Mouse (Mus musculus) CH12.LX (cell line): ENCODE measurements around the gene Unkl. TPM values are rescaled to one million over a fixed set of nuclear protein-coding genes. Genes with fewer than 3 reads are reported as not detected.

Source experiments
- DNase-seq: peaks from one replicate; pipeline ENCODE4 v3.0.0-alpha.2; 2013; ENCODE audit errors: extremely low read depth
- H3K27ac ChIP-seq: 2 replicates; pipeline ENCODE4 v1.5.1; 2012; ENCODE audit warnings: low read depth, mild to moderate bottlenecking, control low read depth, moderate library complexity; ENCODE audit not compliant: insufficient read depth
- H3K27me3 ChIP-seq: replicated peaks from 2 replicates; pipeline ENCODE3; 2012; ENCODE audit warnings: inconsistent platforms
- H3K36me3 ChIP-seq, 2 experiments: replicated peaks in 1 of 2; 2 replicates each; pipeline versions ENCODE3 to v1.6.1; 2012; ENCODE audit warnings: inconsistent platforms in 1 of 2, low read length in 1 of 2, mild to moderate bottlenecking in 1 of 2, mixed read lengths in 1 of 2, moderate library complexity in 1 of 2; ENCODE audit not compliant: control insufficient read depth in 1 of 2, insufficient read depth in 1 of 2
- H3K4me1 ChIP-seq, 2 experiments: 2 replicates each; pipeline ENCODE4 v1.6.1; 2012; ENCODE audit warnings: inconsistent platforms in 1 of 2, moderate library complexity in 1 of 2; ENCODE audit not compliant: insufficient read depth in 2 of 2, control insufficient read depth in 1 of 2
- H3K4me2 ChIP-seq: 2 replicates; pipeline ENCODE4 v1.6.1; 2012; ENCODE audit warnings: low read depth, mild to moderate bottlenecking, control low read depth; ENCODE audit not compliant: poor library complexity, insufficient read depth, severe bottlenecking
- H3K4me3 ChIP-seq, 3 experiments: fragments of 150-350 bp in 1 of 3; sonication (generic) in 1 of 3; replicated peaks in 1 of 3; 2 replicates each; pipeline versions ENCODE3 to v1.5.1; 2011 to 2012; ENCODE audit warnings: low read depth in 2 of 3, low read length in 2 of 3, mild to moderate bottlenecking in 2 of 3, moderate library complexity in 2 of 3, control low read depth in 1 of 3, improper control_type of control experiment in 1 of 3, inconsistent platforms in 1 of 3, mixed read lengths in 1 of 3; ENCODE audit not compliant: poor library complexity in 1 of 3
- H3K79me2 ChIP-seq: replicated peaks from 2 replicates; pipeline ENCODE4 v1.6.1; 2012; ENCODE audit warnings: mild to moderate bottlenecking, moderate library complexity; ENCODE audit not compliant: control insufficient read depth, poor library complexity, insufficient read depth, severe bottlenecking; ENCODE audit errors: extremely low read depth
- H3K9ac ChIP-seq: 2 replicates; pipeline ENCODE4 v1.6.1; 2012; ENCODE audit warnings: low read depth, mild to moderate bottlenecking, control low read depth, moderate library complexity; ENCODE audit not compliant: insufficient read depth
- H3K9me3 ChIP-seq: replicated peaks from 2 replicates; pipeline ENCODE3; 2012; ENCODE audit warnings: low read length, inconsistent platforms, mixed read lengths
- CHD1 ChIP-seq: IDR thresholded peaks from 2 replicates; pipeline ENCODE4 v1.6.1; 2012; ENCODE audit warnings: low read depth, low read length, improper control_type of control experiment, inconsistent platforms
- ELF1 ChIP-seq: IDR thresholded peaks from 2 replicates; pipeline ENCODE4 v1.6.1; 2014; ENCODE audit warnings: low read depth, mild to moderate bottlenecking, inconsistent platforms, low read length, improper control_type of control experiment
- EP300 ChIP-seq: IDR thresholded peaks from 2 replicates; pipeline ENCODE4 v1.6.1; 2011; ENCODE audit warnings: low read length, improper control_type of control experiment
- ETS1 ChIP-seq: conservative IDR thresholded peaks from 2 replicates; pipeline ENCODE4 v1.6.1; 2012; ENCODE audit warnings: low read depth, mild to moderate bottlenecking, inconsistent platforms, low read length, improper control_type of control experiment, moderate library complexity
- HCFC1 ChIP-seq: IDR thresholded peaks from 2 replicates; pipeline ENCODE4 v1.6.1; 2012; ENCODE audit warnings: low read depth, mild to moderate bottlenecking, inconsistent platforms, low read length, improper control_type of control experiment
- KAT2A ChIP-seq: IDR thresholded peaks from 2 replicates; pipeline ENCODE4 v1.6.1; 2012; ENCODE audit warnings: low read length, improper control_type of control experiment, inconsistent platforms; ENCODE audit not compliant: insufficient replicate concordance
- MAFK ChIP-seq: IDR thresholded peaks from 2 replicates; pipeline ENCODE4 v1.6.1; 2011; ENCODE audit warnings: low read length, improper control_type of control experiment; ENCODE audit not compliant: insufficient replicate concordance
- POLR2AphosphoS2 ChIP-seq: IDR thresholded peaks from 2 replicates; pipeline ENCODE4 v1.6.1; 2011; ENCODE audit warnings: low read depth, low read length, improper control_type of control experiment
- SIN3A ChIP-seq: IDR thresholded peaks from 2 replicates; pipeline ENCODE4 v1.6.1; 2012; ENCODE audit warnings: low read length, improper control_type of control experiment, inconsistent platforms
- SMC3 ChIP-seq: IDR thresholded peaks from 2 replicates; pipeline ENCODE4 v1.6.1; 2011; ENCODE audit warnings: low read depth, low read length, improper control_type of control experiment
- USF1 ChIP-seq: IDR thresholded peaks from 2 replicates; pipeline ENCODE4 v1.6.1; 2014; ENCODE audit warnings: low read depth, mild to moderate bottlenecking, inconsistent platforms, low read length, improper control_type of control experiment
- USF2 ChIP-seq: conservative IDR thresholded peaks from 2 replicates; pipeline ENCODE4 v1.6.1; 2011; ENCODE audit warnings: low read depth, low read length, improper control_type of control experiment
- ZKSCAN1 ChIP-seq: IDR thresholded peaks from 2 replicates; pipeline ENCODE4 v1.6.1; 2012; ENCODE audit warnings: low read depth, inconsistent platforms, low read length, improper control_type of control experiment, borderline replicate concordance
- dilution Hi-C: fragments of 300-500 bp; cut with MboI; formaldehyde crosslinking; loops from 2 replicates; pipeline ENCODE4 v1.14.3; 2020; ENCODE audit warnings: low sequenced_read_pairs; ENCODE audit not compliant: extremely low pct_unique_long_range_greater_than_20kb, extremely low pct_ligation_motif_present
- in situ Hi-C: fragments of 300-500 bp; cut with MboI; formaldehyde crosslinking; loops from 3 replicates; pipeline ENCODE4 v1.14.3; 2019; ENCODE audit warnings: low sequenced_read_pairs, low pct_ligation_motif_present, low pct_unique_long_range_greater_than_20kb, mixed read lengths
- polyA plus RNA-seq: library from polyadenylated mRNA; unstranded; fragments of >175 nt; gene quantifications from 2 replicates; pipeline ENCODE4 v1.2.1, GENCODE M21; 2012; ENCODE audit warnings: low read depth; ENCODE audit not compliant: insufficient read length
- total RNA-seq, 2 experiments: library from RNA; depleted of rRNA; stranded (reverse); fragments of 300-350 nt in 1 of 2; fragments of >200 nt in 1 of 2; gene quantifications; 2 replicates each; pipeline ENCODE4 v1.2.3; 2012 to 2014

Gene Unkl
- total and polyA plus RNA-seq, 3 experiments: 12.0 to 17.2 (median 14.3) TPM

DNA sequence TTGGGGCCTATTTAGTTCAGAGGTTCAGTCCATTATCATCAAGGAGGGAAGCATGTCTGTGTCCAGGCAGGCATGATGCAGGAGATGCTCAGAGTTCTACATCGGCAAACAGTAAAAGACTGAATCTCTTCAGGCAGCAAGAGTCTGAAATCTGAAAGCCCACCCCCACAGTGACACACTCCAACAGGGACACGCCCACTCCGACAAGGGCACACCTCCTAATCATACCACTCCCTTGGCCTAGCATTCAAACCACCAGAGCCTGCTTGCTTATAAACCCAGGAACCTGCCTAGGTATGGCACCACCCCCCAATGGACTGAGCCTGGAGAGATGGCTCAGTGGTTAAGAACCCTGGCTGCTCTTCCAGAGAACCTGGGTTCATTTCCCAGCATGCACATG, 27.2 kb downstream of the Unkl start:
- DNase-seq: no peak
- in situ Hi-C loops: no loop called here
- Histone ChIP-seq H3K79me2 (no peaks in the 10 kb centered on the region), H3K4me3 (no peak overlapping the region), H3K36me3 (peaks cover 58 to 86% of the 10 kb centered on the region in 2 experiments), H3K4me1 (peaks cover 4 to 19% of the 10 kb centered on the region in 2 experiments; a peak in 2 of 4 replicates), H3K9me3 (no peaks in the 10 kb centered on the region), H3K9ac (no peak overlapping the region), H3K4me2 (no peak overlapping the region), H3K27ac (no peak overlapping the region), H3K27me3 (no peaks in the 10 kb centered on the region)
- TF ChIP-seq ELF1 (no peak), SMC3 (no peak), HCFC1 (no peak), EP300 (no peak), KAT2A (no peak)
- dilution Hi-C loops: no loop called here

DNA sequence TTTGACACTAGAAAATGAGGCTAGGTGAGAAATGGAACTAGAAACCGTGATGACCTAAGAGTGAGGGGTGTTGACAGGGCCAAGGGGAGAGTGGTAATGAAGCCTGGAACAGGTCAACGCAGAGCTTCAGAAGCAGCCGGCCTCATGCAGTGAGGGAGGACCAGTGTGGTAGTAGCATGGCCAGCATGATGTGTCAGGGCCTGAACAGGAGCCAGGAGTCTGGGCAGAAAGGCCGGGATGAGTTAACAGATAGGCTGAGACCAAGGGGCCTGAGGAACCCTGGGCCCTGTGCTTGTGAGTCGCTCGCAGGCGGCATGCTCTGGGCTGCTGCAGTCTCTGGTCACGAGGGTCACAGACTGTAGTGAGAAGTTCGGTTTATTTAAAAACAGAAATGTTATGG, 30.8 kb downstream of the Unkl start:
- in situ Hi-C loops: no loop called here
- Histone ChIP-seq H3K9ac (no peak overlapping the region), H3K36me3 (peaks cover 37 to 64% of the 10 kb centered on the region in 2 experiments), H3K9me3 (no peaks in the 10 kb centered on the region), H3K4me3 (no peak overlapping the region), H3K27ac (no peak overlapping the region), H3K27me3 (no peaks in the 10 kb centered on the region), H3K4me1 (peaks cover 12 to 29% of the 10 kb centered on the region in 2 experiments), H3K79me2 (peaks cover 6% of the 10 kb centered on the region; the same call in 1 of the 2 replicates), H3K4me2 (no peak overlapping the region)
- no peak for DNase-seq
- no peak for TF ChIP-seq USF1
- dilution Hi-C loops: no loop called here

DNA sequence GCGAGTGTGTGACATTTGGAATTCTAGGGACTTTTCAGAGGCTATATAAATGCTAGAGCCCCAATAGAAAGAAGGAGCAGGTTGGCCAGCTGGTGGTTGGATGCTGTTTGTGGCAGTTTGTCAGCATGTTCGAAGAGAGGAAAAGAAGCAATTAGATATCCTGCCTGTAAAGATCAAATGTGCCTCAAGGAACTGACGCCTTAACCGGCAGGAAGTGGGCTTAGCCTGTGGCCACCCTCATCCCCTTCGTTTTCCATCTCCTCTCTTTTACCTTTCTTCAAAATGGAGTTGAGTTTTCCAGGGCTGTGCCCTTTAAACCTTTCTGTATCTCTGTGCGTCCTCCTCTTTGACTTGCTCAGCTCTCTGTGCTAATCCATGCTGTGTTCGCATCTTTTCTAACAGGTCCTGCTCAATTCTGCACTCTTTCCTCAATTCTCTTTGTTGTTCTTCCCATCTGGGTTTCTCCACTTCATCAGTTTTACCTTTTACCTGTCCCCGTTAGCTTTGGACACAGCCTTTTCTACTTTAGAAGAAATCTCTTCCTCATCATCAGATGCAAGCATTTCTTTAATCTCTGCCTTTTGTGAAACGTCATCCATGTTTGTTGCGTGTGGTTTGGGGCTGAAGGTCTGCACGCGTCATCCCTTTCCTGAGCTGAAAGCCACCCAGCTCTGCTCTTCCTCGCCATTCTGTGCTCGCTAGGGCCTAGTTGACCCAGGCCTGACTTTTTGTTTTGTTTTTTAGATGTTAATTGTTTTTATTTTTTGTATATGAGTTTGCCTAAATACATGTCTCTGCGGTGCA, 31.5 kb downstream of the Unkl start:
- Histone ChIP-seq H3K36me3 (peaks cover 29 to 57% of the 10 kb centered on the region in 2 experiments), H3K79me2 (peaks cover 6% of the 10 kb centered on the region; the same call in 1 of the 2 replicates), H3K4me2 (no peak overlapping the region), H3K27ac (no peak overlapping the region)
- DNase-seq: no peak
- dilution Hi-C loops: no loop called here
- no peak for TF ChIP-seq ZKSCAN1
- no peak for TF ChIP-seq ETS1
- TF ChIP-seq SIN3A: no peak
- no peak for TF ChIP-seq MAFK
- TF ChIP-seq CHD1: no peak
- no peak for TF ChIP-seq POLR2AphosphoS2
- TF ChIP-seq USF2: no peak
- TF ChIP-seq, all 38 proteins: peak for 0
- Histone ChIP-seq H3K9me3 (no peaks in the 10 kb centered on the region), H3K4me3 (no peak overlapping the region), H3K9ac (no peak overlapping the region), H3K27me3 (no peaks in the 10 kb centered on the region), H3K4me1 (peaks cover 16 to 36% of the 10 kb centered on the region in 2 experiments)
- in situ Hi-C loops: no loop called here
